In genomic region chr5:74194027-74194840, GRCm38 (mm10) we compare ENCODE assay signal across 9 mouse cellular contexts. TPM values are rescaled to one million over a fixed set of nuclear protein-coding genes. Genes with fewer than 3 reads are reported as not detected.
DNase-seq lines count a peak whose midpoint lies in the region; ATAC-seq and TF ChIP-seq lines count a peak whose summit lies in the region.
"Had no signal": no experiment of that assay in that cellular context is flagged by ENCODE, and none has a peak within 500 bp of the region (broad histone marks: within the 10 kb centered on the region; RNA-seq: fewer than 3 reads in every experiment).

No protein-coding gene starts in this region.

- ATAC-seq in limb, embryonic 12.5 days (ENCODE audit: insufficient number of reproducible peaks, insufficient read depth, low FRiP score, low TSS enrichment, low read depth), result no peak; the same call in 1 of the 2 replicates

- DNase-seq in embryo, embryonic 10 days (ENCODE audit: low spot score), result peak; percentile 39
- DNase-seq in embryo, embryonic 11 days, result no peak
- peak; percentile 27 for DNase-seq in thymus, postnatal 14 days
- no peak for DNase-seq in thymus, adult 18-20 months
- no peak for DNase-seq in adrenal gland, postnatal 14 days
- no peak for DNase-seq in right cerebral cortex, adult 2 months (ENCODE audit: low spot score in 2 of 2)

- peak overlapping the region; percentile 70 for H3K4me2 ChIP-seq in limb, embryonic 12.5 days

- peak overlapping the region; percentile 99 for H3K9ac ChIP-seq in limb, embryonic 12.5 days (replicated peaks)

- peaks cover 30% of the 10 kb centered on the region for H3K36me3 ChIP-seq in limb, embryonic 12.5 days
- H3K36me3 ChIP-seq in small intestine, adult 2 months (ENCODE audit: control insufficient read depth, insufficient read depth, low read length), result no peaks in the 10 kb centered on the region

- TF ChIP-seq CTCF in small intestine, adult 2 months (IDR thresholded peaks at IDR 0.05; ENCODE audit: extremely low read depth, insufficient read length, insufficient replicate concordance, low read depth, low read length), result no peak

- peaks cover 66% of the 10 kb centered on the region for H3K4me1 ChIP-seq in limb, embryonic 12.5 days (replicated peaks)
- H3K4me1 ChIP-seq in small intestine, adult 2 months (ENCODE audit: control insufficient read depth, insufficient read depth, insufficient read length, low read length), result peaks cover 18% of the 10 kb centered on the region

- no peaks in the 10 kb centered on the region for H3K9me3 ChIP-seq in limb, embryonic 12.5 days

- WGBS in limb, embryonic 12.5 days, result 12% methylated on average over 16 of the region's 16 CpGs
- WGBS in small intestine, adult 2 months, result 24% methylated on average over 16 of the region's 16 CpGs

- no peaks in the 10 kb centered on the region for H3K27me3 ChIP-seq in limb, embryonic 12.5 days
- H3K27me3 ChIP-seq in small intestine, adult 2 months (ENCODE audit: control insufficient read depth, insufficient read depth, low read length), result no peaks in the 10 kb centered on the region

- H3K4me3 ChIP-seq in limb, embryonic 12.5 days (replicated peaks), result peak overlapping the region; percentile 98
- peak overlapping the region; percentile 84 for H3K4me3 ChIP-seq in small intestine, adult 2 months (ENCODE audit: low read depth, low read length)

- TF ChIP-seq POLR2A in small intestine, adult 2 months (IDR thresholded peaks at IDR 0.05; ENCODE audit: low read depth, low read length), result no peak

- H3K27ac ChIP-seq in limb, embryonic 12.5 days, result peak overlapping the region; percentile 95
- H3K27ac ChIP-seq in small intestine, adult 2 months (ENCODE audit: insufficient read depth, low read depth, low read length), result no peak overlapping the region
- H3K27ac ChIP-seq: macrophage had no signal

RNA-seq across cellular contexts. Expression of gene Rasl11b, which starts 0.9 kb away (rescaled TPM):
- 156 and 176 TPM in 2 replicates for polyA plus RNA-seq in limb, embryonic 12.5 days (2016; fragmentation: Nextera tagmentation; extraction: Ambion mirVana)
- 7.7 and 10.1 TPM in 2 replicates for polyA plus RNA-seq in small intestine, adult 2 months (2012; rRNA removed)
- 16.0 and 17.8 TPM in 2 replicates for total RNA-seq in adrenal gland, postnatal 14 days (2021)
- polyA plus RNA-seq: macrophage had no signal

Comparison
In these comparisons a context has a peak if more than half of its experiments do, and no peak if none do; other contexts are left out.
1. DNase-seq: peak in embryo, embryonic 10 days (single experiment) and thymus, postnatal 14 days (single experiment); none in embryo, embryonic 11 days (single experiment), thymus, adult 18-20 months (0 of 2), adrenal gland, postnatal 14 days (single experiment) and right cerebral cortex, adult 2 months (0 of 2).
2. RNA of gene Rasl11b, which starts 0.9 kb away (polyA plus RNA-seq): 156 to 176 TPM in limb, embryonic 12.5 days; 7.7 to 10.1 TPM in small intestine, adult 2 months; every median in the first group is over 10 times any median in the second.